Mouse (Mus musculus): ENCODE data around the gene Gm7247. TPM values are rescaled to one million over a fixed set of nuclear protein-coding genes. Genes with fewer than 3 reads are reported as not detected.
"Not testable (repeated sequence)": the region's sequence is repeated elsewhere in the genome, so short reads cannot be mapped to it uniquely, and the experiment has no call there.

The Gm7247 gene
- total RNA-seq, 4 experiments from 2014 or later = not detected

- DNase-seq (ENCODE audit: low spot score in 2 of 2) = no peak
These were observed 134.2 kb downstream of the Gm7247 start for GRCm38 (mm10) chr14:51495781-51496180.

GRCm38 (mm10) chr14:51496955-51497354 is 135.4 kb downstream of the Gm7247 start:
- DNase-seq (ENCODE audit: low spot score in 2 of 2) = no peak

DNA sequence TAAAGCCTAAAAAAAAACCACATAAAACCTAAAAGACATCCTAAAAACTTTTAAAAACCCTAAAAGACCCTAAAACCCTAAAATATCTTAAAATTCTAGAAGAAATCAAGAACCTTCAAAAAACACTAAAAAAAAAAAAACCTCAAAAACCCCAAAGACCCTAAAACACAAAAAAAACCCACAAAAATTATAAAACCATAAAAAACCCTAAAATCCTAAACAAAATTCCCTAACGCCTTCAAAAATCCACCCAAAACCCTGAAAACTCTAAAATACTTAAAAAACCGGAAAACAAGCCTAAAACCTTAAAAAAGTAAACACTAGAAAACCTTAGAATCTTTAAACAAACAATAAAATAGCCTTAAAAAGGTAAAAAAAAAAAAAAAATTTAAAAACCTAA is 136.4 kb downstream of the Gm7247 start:
- DNase-seq (ENCODE audit: low spot score in 2 of 2) = no peak

GRCm38 (mm10) chr14:51499707-51500275 is 138.2 kb downstream of the Gm7247 start:
- no peak for DNase-seq (ENCODE audit: low spot score in 2 of 2)

- no peak for DNase-seq (ENCODE audit: low spot score in 2 of 2)
These were observed 138.9 kb downstream of the Gm7247 start for GRCm38 (mm10) chr14:51500461-51500860.

DNA sequence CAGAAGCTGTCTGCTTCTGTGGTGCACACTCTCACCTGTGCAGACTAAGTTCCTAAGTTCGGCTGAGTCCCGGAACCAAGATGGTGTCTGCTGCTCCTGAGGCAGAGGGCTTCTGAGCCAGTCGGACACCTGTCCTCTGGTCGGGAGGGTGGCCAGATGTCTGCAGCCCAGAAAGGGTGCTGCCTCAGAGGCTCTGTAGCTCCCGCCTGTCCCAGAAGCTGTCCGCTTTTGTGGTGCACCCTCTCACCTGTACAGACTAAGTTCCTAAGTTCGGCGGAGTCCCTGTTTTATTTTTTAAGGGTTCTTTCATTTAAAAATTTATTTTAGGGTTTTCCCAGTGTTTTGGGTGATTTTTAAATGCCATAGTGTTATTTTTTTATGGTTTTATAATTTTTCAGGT is 145.9 kb downstream of the Gm7247 start:
- no peak for DNase-seq (ENCODE audit: low spot score in 2 of 2)

GRCm38 (mm10) chr14:51552490-51552889 is 190.9 kb downstream of the Gm7247 start, which contains the start of gene Gm5622:
TSS of gene Gm5622 (plus strand) at chr14:51552790.
- no peak for DNase-seq (ENCODE audit: low spot score in 2 of 2)

GRCm38 (mm10) chr14:51573963-51574362 is 212.4 kb downstream of the Gm7247 start, which contains the start of gene Gm17175:
TSS of gene Gm17175 (minus strand) at chr14:51574063.
- not testable (repeated sequence) for DNase-seq (ENCODE audit: low spot score in 2 of 2)

- DNase-seq (ENCODE audit: low spot score in 2 of 2) = not testable (repeated sequence)
These were observed 230.5 kb downstream of the Gm7247 start, which contains the start of gene Gm17174 for GRCm38 (mm10) chr14:51592039-51592438. TSS of gene Gm17174 (minus strand) at chr14:51592139.

GRCm38 (mm10) chr14:51611210-51611609 is 249.7 kb downstream of the Gm7247 start, which contains the start of gene Gm17078:
TSS of gene Gm17078 (minus strand) at chr14:51611310.
- DNase-seq (ENCODE audit: low spot score in 2 of 2) = no peak

Other genes starting within 250 kb of the Gm7247 start
- gene Eddm3b, start 247.3 kb upstream of the Gm7247 start, total RNA-seq (2022) = not detected
- under 1 TPM in 2 of 4 experiments, not detected in 2; 0.24 to 0.32 TPM for gene Rnase6, start 237.8 kb upstream of the Gm7247 start, total RNA-seq (2022)
- 1 to 10 TPM in 1 of 4 experiments, under 1 TPM in 3; 0.67 to 2.4 (median 0.85) TPM for gene Rnase1, start 215.0 kb upstream of the Gm7247 start, total RNA-seq (2022)
- not detected for gene Rnase2b, start 199.5 kb upstream of the Gm7247 start, total RNA-seq (2022)
- gene Ang2, start 162.6 kb upstream of the Gm7247 start, total RNA-seq (2022) = 1 to 10 TPM in 1 of 4 experiments, not detected in 3; 1.3 TPM
- gene Ear14, start 158.4 kb upstream of the Gm7247 start, total RNA-seq (2022) = not detected
- gene Rnase2a, start 105.6 kb upstream of the Gm7247 start, total RNA-seq (2022) = not detected
- not detected for gene Vmn2r88, start 49.1 kb downstream of the Gm7247 start, total RNA-seq (2022)
- not detected for gene Vmn2r89, start 90.1 kb downstream of the Gm7247 start, total RNA-seq (2022)
- not detected for gene Gm5622, start 191.0 kb downstream of the Gm7247 start, total RNA-seq (2022)
- not detected for gene Gm17175, start 212.3 kb downstream of the Gm7247 start, total RNA-seq (2022)
- not detected for gene Gm17174, start 230.4 kb downstream of the Gm7247 start, total RNA-seq (2022)
- not detected for gene Gm17078, start 249.6 kb downstream of the Gm7247 start, total RNA-seq (2022)